Mouse (Mus musculus): ENCODE measurements around the gene Ppp4r3a.
A peak's percentile ranks its signal among the peaks of the same experiment; 100 is the strongest.
"Not testable (repeated sequence)": the region's sequence is repeated elsewhere in the genome, so short reads cannot be mapped to it uniquely, and the experiment has no call there.

Gene Ppp4r3a

DNA sequence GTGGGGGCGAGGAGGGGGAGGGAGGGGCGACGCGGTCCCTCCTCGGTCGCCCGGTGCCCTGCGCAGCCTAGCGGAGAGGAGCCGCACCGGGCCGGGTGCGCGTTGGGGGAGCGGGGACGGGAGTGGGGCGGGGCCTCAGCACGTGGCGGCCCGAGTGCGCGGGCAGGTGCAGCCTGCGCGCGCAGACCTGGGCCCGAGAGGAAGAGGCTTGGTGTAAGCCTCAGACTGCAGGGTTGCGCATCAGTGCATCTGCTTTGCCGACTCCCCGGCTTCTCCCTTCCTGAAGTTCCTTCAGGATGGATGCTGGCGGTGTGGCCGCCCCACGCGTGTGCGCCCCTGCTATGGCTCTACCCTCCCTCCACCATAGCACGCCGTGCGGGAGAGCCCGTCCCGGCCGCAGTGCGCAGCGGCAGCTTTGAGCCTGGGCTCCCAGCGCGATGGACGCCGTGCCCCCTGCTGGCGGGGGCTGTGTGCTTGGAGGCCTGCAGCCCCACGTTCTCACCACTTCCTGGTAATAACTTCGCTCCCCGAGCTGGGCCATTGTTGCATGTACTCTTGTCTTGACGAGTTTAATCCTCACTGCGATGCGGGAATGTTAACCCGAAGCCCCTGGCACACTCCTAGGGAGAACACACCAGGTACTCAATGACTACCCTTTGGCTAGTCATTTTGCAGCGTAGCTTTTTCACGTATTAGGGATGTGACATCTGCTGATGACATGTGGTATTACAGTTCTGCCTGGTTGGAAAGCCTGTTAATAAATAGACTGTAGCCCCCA, 54.4 kb downstream of the Ppp4r3a start, which contains the start of gene Ccdc88c:
Ccdc88c (minus strand) TSS at position 103 of the 778 bp plus-strand sequence.
- peak; percentile 83 for DNase-seq (ENCODE audit: extremely low spot score, low read depth, low spot score)

DNA sequence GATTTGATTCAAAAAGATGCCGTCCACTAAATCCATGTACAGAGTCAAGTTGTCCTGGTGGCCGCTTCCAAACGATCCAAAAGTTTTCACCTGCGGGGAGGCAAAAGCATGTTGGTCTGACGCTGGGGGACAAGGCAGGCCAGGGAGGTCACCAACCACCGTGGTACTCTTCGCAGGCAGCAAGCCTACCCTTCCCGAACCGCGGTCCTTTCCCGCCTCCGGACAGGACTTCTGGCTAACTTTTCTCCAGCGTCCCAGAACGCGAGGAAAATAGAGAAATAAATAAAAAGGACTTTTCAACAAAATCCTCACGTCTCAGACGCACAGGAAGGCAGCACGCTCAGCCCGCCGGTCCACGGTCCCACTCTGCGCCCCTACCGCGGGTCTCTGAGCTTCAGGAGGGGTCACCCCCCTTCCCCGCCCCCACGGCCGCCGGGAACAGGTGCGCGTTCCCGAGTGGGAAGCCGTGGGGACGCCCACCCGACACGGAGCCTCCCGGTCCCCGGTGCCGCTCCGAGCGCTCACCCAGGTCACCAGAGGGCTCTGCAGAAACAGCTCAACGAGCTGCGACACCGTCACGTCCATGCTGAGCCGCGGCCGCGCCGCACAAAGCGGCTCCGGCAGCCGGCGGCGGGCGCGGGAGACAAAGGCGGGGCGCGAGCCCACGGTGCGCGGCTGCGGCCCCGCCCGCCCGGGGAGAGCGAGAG, 55.1 kb downstream of the Ppp4r3a start:
- no peak for DNase-seq (ENCODE audit: extremely low spot score, low read depth, low spot score)

DNA sequence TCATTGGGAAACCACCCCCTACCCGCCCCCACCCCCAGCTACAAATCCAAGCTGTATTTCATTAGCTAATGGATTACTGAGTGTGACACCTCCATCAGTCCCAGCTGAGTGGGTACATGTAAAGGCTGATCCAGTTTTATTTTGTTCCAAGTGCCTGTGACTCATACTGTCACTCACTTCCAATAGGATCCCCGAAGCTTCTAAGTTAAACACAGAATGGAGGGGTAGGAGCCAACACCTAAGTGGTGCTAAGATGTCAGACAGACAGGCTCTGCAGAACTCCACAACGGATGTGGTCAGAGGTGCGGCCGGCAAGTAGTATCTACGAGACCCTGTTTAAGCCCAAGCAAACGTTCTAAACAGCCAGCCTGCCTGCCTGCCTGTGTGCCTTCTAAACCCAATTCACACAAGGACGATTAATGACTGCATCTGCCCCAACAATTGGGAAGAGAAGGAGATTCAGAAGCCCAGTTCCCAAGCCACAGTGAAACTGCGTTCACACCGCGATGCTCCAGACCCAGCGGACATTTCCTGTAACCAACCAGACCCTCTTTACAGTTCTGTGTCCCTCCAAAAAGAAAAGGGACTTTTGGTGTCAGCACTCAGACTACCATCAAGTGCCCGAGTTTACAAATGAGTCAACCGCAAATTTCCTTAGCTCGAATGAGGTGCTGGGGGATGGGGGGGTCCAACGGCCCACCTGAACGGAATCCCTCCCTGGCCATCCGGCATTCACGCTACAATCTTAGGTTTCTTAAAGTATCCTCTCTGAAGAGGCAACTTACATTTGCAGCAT, 55.9 kb downstream of the Ppp4r3a start:
- no peak for DNase-seq (ENCODE audit: extremely low spot score, low read depth, low spot score)

DNA sequence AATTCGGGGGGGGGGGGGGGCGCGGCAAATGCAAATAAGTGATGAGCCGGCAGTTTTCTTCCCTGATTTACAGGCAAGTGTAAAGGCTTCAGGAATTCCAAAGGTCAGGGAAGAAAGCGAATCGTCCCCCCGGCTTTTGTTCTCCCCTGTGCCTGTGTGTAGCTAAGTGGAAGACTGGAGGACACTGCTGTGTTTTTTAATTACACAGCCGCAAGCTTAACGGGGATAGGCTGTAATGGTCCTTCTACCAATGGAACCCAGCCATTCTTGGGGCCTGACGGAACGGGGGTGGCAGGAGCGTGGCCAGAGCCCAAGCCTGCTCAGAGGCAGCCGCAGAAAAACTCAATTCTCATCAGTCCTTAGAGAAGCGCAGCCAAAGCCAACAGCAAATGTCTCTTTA, 56.6 kb downstream of the Ppp4r3a start:
- DNase-seq (ENCODE audit: extremely low spot score, low read depth, low spot score): no peak

DNA sequence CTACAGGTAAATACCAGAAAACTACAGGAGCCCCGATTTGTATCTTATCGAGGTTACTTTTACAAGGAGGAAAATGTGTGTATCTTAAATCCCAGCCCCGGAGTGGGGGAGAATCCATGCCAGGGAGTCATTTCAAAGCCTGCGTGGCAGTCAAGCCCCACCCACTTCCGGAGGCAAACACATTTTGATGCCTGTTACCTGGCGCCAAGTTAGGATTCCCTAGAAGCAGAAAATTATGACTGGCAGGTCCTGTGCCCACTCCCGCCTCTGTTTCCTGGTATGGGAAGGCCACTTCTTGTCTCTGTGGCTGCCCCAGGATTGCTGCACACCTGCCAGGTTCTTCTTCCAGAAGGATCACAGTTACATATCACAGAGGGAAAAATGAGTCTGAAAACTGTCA, 57.0 kb downstream of the Ppp4r3a start:
- no peak for DNase-seq (ENCODE audit: extremely low spot score, low read depth, low spot score)

DNA sequence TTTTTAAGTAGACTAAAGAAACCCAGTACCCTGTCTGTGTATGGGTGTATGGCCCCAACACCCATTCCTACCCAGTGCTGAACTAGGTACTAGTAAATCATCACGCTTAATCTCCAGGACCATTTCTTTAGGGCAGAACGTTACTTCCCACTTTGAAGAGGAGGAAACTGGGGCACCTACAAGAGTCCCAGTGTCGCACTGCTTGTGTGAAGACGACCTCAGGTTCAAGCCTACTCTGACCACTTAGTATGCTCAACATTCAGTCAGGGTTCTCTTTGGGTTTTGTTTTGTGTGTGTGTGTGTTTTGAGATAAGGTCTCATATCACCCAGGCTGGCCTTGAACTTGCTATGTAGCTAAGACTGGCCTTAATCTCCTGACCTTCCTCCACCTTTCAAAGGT, 57.5 kb downstream of the Ppp4r3a start:
- DNase-seq (ENCODE audit: extremely low spot score, low read depth, low spot score): no peak

DNA sequence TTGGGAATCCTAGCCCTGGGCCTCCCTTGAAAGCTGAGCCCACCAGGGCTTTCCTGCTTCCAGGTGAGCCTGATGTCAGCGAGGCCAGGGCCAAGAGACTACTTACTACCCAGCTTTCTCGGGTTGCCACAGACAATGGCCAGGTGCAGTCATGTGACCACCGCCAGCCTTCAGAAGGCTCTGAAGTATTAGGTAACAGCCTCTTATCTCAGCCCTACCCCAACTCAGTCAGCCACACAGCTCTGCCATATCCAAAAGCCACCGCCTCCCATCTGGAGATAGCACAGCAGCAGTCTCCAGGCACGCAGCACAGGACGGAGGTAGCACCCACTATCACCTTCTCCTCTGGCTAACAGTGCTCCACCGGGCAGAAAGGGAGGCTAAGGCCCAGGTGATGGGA, 58.1 kb downstream of the Ppp4r3a start:
- DNase-seq (ENCODE audit: extremely low spot score, low read depth, low spot score): no peak

DNA sequence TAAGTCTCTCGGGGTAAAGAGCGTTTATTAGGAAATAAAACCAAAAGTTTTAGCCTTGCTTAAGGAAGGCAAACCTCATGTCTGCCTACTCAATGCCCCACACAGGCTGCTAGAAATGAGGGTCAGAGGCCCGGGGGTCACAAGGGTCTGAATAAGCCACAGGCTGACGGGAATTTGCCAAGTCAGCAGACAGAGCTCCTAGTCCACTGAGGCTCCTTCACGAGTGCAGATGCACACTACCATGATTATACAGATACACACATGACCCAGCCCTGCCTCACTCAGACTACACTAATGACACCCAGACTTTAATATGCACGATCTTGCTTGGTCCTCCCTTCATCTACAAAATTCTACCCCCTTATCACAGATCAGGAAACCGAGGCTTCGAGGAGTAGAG, 58.7 kb downstream of the Ppp4r3a start:
- DNase-seq (ENCODE audit: extremely low spot score, low read depth, low spot score): no peak

DNA sequence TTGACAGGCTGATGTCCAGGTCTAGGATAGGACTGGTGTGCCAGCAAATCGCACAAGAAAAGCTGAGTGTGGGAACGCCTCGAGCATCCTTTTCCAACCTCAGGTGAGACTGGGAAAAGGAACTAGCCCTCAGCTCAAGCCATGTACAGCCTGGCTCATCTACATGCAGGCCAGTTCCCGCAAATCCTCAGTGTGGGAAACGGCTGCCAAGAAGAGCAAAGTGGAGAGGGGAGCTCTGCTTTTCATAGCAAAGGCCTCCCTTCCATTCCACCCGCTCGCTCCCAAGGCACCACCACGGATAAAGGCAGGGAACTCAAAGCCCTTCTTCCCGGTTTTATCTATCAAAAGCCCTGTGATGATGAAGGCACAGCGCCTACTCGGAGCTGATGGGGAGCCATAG, 60.4 kb downstream of the Ppp4r3a start:
- no peak for DNase-seq (ENCODE audit: extremely low spot score, low read depth, low spot score)

DNA sequence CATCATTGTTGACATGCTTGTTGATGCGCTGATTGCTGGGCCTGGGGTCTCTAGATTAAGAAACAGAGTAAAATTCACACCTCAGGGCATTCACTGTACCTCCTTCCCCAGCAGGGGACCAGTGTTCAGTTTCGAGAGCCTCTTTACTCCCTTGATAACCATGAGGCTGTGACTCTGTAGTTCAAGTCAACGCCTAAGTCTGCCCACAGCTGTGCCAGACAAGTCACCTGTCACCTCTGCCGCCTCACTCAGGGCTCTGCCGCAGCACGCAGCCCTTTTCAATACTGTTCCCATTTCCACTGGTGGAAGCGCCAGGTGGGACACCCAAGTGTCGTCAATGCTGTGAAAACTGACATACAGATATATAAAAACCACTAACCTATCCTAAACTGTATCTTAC, 61.1 kb downstream of the Ppp4r3a start:
- DNase-seq (ENCODE audit: extremely low spot score, low read depth, low spot score): no peak

DNA sequence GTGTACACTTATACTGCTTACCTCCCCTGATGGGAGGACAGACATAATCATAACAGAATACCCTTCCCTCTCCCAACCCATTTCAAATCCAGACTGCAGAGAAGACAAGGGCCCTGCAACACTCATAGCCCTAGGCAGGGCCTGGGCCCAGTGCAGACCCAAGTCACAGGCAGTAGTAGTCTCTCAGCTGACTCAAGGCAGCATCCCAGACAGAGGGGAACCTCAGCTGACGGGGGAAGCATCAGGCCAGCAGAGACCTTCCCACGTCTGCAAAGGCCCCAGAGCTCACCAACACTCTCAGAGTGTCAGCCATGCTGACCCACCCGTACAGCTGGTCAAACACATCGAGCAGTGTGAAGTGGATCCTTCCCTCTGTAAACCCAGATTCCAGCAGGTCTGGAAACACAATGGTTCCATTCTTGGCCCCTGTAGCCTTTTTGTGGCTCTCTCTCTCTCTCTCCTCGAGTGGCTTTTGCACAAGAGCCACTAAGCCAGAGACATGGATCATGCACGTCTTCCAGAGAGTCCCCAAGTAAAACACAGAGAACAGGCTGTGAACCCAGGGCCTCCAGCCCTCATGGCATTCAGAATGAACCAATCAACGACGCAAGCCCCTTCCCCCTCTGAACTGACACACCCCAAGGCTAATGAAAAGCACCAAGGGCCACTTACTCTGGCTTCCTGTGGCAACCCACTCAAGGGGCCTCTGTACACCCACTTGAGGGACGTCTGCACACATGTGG, 61.8 kb downstream of the Ppp4r3a start:
- no peak for DNase-seq (ENCODE audit: extremely low spot score, low read depth, low spot score)

DNA sequence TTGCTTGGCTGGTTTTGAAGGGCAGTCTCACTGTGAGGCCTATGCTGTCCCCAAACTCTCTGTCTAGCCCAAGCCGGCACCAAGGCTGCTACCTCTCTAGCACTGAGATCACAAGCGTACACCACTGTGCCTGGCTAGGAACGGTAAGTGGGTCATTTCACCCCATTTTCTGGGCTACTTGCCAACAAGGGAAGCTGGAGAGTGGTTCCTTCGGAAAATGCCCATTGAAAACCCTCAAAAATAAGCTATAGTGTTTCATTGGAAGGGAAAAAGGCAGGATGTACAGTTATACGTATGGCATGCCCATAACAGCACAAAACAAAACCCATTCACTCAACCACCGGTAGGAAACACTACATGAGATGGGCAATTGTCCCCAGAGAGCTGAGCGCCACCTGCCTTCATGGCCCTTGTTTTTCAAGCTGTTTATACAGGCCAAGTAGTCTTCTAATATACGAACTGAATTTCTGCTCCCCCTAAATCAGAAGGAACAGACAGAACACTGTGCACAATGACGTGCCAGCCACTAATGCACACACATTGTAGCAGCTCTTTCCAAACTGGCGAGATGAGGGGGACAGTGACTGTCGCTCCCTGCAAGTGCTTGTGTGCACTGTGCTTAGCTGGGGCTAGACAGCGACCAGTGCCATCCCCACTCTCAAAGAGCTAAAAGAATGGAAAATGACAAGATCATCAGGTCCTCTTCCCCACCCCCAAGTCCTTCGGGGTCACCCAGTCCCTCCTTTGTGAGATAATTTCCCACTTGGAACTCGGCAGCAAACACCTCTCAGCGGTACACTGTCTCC, 63.1 kb downstream of the Ppp4r3a start:
- DNase-seq (ENCODE audit: extremely low spot score, low read depth, low spot score): no peak

DNA sequence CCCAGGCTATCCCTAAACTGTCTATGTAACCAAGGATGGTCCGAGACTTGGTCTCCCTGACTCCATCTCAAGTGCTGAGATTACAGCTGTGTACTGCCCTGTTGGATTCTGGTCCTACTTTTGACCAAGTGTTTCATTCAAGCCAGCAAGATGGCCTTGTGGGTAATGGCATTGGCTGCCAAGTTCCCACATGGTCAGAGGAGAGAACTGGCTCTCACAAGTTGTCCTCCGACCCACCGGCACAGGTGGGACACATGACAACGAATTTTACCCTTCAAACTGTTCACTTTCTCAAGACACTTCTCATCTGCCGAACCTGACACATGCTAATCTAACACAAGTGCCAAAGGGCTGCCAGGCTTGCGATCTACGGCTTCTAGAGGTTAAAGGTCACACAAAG, 64.1 kb downstream of the Ppp4r3a start:
- no peak for DNase-seq (ENCODE audit: extremely low spot score, low read depth, low spot score)

DNA sequence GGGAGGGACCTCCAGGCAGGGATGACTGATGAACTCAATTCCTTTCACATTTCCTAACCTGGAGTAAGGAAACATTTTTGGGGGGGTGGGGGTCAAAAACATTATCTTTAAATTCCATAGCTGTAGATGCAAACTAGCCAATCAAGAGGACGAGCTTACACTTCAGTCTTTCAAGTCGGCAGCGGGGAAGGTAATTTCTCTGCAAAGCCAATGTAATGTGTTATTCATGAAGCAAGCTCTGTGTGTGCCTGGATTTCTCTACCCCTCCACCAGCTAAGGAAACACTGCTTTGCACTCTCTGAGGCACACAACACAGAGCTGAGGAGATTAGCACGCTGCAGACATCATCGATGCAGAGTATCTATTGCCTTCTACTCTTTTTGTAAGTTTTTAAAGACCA, 64.5 kb downstream of the Ppp4r3a start:
- DNase-seq (ENCODE audit: extremely low spot score, low read depth, low spot score): no peak

DNA sequence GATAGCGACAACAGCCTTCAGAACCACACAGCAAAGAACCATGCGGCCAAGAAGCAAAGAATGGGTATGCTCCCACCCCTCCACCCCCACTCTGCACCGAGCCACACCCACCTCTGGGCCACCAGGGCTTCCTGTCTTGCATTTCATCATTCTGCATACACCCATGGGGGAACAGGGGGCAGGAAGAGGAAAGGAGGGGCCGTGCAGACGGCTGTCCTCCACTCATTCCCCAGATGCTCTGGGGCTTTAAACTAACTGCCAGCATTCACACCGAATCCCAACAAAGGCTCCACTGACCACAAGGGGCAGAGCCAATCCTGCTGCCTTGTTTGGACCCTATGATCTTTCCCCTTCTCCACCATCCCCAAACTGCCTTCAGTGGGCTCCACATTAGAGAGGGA, 65.5 kb downstream of the Ppp4r3a start:
- no peak for DNase-seq (ENCODE audit: extremely low spot score, low read depth, low spot score)

DNA sequence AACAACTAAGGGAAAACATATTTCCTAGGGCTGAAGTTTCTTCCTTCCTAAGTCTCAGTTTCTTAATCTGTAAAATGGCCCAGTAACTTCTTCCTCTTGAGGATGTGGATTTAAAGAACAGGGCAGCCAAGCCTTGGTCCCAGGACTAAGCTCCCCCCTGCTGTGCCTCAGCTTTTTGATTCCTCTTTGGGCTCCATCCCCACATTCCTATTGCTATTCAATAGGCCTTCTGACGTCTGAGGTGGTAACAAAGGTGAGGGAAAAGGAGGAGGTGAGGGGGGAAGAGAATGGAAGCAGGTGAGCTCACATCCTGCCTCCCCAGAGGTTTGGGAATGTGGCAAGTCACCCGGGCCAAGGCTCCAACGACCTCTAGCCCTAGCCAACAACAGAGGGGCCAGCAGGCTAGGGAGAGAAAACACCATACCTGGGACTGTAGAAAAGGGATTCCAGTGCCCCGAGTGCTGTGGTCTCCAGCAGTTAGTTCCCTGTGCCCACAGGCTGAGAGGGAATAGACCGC, 67.0 kb downstream of the Ppp4r3a start:
- DNase-seq (ENCODE audit: extremely low spot score, low read depth, low spot score): no peak

DNA sequence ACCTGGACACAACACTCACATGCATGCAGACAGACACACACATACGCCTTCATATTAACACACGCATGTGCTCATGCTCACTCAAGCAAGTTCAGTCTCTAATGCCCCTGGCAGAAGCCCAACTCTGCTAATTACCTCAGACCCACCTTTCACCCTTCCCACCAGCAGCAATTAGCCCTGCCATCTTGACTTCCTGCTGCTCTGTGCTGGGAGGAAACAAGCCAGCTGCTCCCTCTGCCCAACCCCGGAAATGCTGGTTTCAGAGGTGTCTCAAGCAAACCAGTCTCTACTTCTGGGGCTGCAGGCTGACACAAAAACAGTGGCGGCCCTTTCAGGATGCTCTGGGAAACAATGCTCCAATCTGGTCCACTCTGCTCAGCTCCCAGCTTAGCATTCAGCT, 67.6 kb downstream of the Ppp4r3a start:
- no peak for DNase-seq (ENCODE audit: extremely low spot score, low read depth, low spot score)

DNA sequence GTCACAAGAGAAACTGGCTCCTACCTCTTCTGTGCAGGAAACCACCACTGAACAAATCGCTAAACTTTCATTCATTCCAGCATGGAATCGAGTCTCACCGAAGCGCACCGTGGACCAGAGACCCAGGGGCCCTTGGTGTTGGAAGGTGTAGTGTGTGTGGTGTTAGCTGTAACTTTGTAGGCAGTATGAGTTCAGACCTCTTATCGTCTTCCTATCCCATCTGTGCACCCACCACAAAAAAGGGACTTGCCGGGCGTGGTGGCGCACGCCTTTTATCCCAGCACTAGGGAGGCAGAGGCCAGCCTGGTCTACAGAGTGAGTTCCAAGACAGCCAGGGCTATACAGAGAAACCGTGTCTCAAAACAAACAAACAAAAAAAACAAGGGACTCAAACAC, 68.3 kb downstream of the Ppp4r3a start:
- DNase-seq (ENCODE audit: extremely low spot score, low read depth, low spot score): no peak

DNA sequence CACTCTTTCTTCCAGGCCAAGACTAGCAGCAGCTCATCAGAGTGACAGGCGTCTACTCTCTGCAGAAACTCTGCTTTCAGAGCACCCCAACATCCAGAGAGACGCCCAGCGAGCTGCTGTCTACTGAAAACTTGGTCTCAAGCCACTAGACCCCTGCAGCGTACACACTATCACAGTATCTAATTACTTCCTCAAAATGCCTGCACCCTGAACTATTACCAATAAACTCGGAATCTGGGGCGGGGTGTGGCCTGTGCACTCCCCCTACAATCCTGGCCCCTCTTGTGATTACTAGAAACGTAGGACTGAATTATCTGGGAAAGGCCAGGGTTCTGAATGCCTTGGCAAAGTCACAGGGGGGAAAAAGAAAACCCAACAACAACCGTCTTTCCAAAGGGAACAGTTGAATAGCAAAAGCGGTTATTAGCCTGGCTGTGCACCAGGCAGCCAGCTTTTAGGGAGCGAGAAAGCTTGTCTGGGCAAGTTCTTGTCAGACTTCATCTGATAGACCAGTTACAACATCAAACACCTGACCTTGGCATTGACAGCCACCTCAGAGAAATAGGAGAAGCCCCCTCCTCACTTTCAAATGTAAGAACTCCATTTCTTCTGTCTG, 68.8 kb downstream of the Ppp4r3a start:
- no peak for DNase-seq (ENCODE audit: extremely low spot score, low read depth, low spot score)

DNA sequence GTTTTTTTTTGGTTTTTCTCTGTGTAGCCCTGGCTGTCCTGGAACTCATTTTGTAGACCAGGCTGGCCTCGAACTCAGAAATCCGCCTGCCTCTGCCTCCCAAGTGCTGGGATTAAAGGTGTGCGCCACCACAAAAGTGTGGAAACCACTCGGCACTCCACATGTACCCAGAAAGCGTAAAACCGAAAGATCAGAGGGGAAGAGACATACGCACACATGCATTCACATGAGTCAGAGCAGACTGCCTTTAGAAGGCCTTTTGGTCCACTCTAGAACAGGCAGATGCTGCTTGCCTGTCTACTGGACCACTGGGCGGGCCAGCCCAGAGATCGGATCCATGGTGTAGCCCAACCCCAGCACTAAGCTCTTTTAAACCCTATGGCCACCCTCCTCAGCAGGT, 69.8 kb downstream of the Ppp4r3a start:
- DNase-seq (ENCODE audit: extremely low spot score, low read depth, low spot score): not testable (repeated sequence)

All from hindlimb bud, embryonic 11.5 days (tissue).